Mouse (Mus musculus): ENCODE results near the gene Olfr95.
A peak's percentile ranks its signal among the peaks of the same experiment; 100 is the strongest.
"Not testable (repeated sequence)": the region's sequence is repeated elsewhere in the genome, so short reads cannot be mapped to it uniquely, and the experiment has no call there.

Olfr95 gene

GRCm38 (mm10) chr17:37213018-37213417 lies at the start of gene Olfr95:
TSS of gene Olfr95 (minus strand) at chr17:37213118.
- no peak for DNase-seq (ENCODE audit: low spot score)

GRCm38 (mm10) chr17:37250544-37250943 lies 37.6 kb upstream of the Olfr95 start:
- DNase-seq (ENCODE audit: low spot score): no peak

DNA sequence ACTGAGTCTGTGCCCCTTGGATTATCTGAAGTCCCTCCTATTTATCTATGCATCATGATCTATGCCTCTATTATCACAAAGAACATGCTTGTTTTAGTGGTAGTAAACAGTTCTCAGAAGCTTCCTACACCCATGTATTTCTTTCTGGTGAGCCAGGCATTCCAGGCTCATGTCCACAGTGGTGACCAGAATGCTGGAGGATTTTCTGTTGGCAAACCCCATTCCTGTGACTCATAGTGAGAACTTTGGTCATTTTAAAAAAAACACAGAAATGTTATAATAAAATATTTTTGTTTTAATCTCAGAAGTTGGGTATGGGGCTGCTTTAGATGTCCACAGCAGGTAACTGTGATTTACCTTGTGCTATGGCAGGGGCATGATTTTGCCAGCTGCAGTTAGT lies 36.5 kb upstream of the Olfr95 start:
- DNase-seq (ENCODE audit: low spot score): no peak

- DNase-seq (ENCODE audit: low spot score): no peak
These were observed 33.8 kb upstream of the Olfr95 start for GRCm38 (mm10) chr17:37246715-37247114.

GRCm38 (mm10) chr17:37242198-37242597 lies 29.3 kb upstream of the Olfr95 start:
- DNase-seq (ENCODE audit: low spot score): no peak

DNA sequence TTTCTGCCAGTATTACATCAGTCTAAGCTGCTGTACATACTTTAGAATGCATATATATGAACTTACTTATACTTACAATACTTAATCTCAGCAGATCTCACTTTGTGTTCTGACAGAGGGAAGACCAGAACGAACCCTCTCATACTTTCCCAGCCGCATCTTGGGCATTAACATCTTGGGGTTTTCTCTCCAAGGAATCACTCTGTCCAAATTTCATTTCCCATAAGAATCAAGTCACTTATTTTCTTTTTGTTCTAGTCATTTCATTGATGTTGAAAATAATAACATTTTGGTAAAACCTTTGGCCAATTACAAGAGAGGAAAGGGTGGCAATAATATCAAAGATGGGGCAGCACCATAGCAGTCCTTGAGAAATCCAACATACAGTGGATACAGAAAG lies 24.3 kb upstream of the Olfr95 start, which contains the start of gene Olfr97:
Gene Olfr97 (minus strand): TSS at position 101 of the 400 bp plus-strand sequence.
- DNase-seq (ENCODE audit: low spot score): not testable (repeated sequence)

GRCm38 (mm10) chr17:37221879-37222278 lies 9.0 kb upstream of the Olfr95 start:
- no peak for DNase-seq (ENCODE audit: low spot score)

DNA sequence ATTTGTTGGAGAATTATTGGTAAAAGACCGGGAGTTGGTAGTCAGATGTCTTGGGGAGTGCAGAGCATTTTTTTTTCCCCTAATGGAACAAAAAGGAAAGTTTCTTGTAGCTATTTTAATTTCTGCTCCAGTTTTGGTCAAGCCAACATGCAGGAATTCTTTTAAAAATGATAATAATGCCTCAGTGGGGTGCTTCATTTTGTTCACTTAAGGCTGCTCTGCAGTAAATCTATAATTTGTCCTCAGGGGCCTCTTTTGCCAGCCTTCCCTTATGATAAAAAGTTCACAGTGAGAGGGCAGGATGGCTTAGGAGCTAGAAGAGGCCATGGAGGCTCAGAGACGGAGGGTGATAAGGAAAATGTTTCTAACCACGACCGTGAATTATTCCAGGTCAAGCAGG lies 6.9 kb upstream of the Olfr95 start, which contains the start of gene Olfr96:
Gene Olfr96 (plus strand): TSS at position 301 of the 400 bp plus-strand sequence.
- DNase-seq (ENCODE audit: low spot score): no peak

DNA sequence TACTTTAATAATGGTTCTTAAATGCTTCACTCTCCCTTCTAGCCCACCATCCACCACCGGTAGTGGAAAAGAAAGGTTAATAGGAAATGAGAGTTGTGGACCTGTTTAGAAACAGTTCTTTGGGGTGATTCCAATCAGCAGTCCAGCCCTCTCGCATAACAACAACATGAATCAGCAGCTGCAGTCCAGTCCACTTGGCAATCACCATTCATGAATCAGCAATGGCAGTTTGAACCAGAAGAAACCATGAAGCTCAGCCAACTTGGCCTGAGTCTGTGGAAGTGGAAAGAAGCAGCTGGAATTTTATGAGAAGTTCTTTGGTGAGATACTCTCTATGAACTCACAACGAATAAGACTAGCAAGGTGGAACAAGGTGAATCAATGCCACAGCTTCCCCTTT lies 5.6 kb upstream of the Olfr95 start:
- DNase-seq (ENCODE audit: low spot score): no peak

DNA sequence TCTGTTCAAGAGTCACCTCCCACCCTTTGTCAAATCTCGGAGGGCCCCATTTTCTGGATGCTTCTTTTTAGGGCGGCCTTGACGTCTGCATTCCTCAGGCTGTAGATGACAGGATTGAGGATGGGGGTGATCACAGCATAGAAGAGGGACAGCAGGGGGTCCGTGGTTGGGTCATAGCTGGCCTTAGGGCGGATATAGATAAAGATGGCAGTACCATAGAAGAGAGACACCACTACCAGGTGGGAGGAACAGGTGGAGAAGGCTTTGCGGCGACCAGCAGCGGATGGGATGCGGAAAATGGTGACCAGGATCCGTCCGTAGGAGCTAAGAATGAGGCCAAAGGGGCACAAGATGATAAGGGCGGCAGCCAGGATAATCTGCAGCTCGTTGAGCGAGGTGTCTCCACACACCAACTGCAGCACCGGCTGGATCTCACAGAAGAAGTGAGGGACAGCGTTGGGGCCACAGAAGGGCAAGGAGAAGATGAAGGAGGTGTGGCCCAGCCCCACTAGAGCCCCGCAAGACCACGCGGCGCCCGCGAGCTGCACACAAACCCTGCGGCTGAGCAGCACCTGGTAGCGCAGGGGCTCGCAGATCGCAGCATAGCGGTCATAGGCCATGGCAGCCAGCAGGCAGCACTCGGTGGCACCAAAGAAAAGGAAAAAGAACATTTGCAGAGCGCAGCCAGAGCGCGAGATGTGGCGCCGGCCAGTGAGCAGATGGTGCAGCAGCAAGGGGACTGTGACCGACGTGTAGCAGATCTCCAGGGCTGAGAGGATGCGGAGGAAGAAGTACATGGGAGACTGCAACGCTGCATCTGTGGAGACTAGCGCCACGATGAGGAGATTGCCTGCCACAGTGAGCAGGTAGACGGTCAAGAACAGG lies 1.8 kb downstream of the Olfr95 start:
- DNase-seq (ENCODE audit: low spot score): no peak

DNA sequence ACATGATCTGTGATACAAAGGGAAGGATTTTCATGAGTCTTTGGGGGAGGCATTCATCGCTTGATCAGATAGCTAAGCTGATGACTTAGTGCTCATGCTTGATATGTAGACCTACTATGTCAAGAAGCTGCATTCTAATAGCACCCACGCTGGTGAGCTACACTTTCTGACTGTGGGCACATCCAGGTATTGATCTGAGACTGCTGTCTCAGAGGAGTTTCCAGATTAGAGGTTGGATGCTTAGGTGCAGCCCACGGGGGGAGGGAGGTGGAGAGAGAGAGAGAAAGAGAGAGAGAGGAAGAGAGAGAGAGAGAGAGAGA lies 9.0 kb downstream of the Olfr95 start:
- DNase-seq (ENCODE audit: low spot score): no peak

DNA sequence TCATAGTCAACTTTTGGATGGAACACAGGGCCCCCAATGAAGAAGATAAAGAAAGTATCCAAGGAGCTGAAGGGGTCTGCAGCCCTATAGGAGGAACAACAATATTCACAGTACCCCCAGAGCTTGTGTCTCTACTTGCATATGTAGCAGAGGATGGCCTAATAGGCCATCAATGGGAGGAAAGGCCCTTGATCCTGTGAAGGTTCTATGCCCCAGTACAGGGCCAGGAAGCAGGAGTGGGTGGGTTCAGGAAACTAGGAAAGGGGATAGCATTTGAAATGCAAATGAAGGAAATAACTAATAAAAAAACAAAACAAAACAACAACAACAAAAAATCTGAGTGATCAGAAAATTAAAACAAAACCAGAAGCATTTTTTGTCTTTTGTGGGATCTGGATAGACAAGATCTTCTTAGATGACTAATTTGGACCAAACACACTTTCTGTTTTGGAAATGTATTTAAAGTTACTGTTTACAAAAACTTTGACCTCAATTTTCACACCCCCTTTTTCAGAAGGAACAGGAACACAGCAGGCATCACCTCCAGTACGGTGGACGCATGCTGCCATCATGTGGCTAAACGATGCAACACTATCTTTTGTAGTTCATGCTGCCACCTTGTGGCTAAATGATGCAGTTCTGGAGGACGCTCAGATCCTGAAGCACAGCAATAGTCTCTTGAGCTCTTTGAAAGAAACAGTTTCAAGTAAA lies 9.6 kb downstream of the Olfr95 start:
- DNase-seq (ENCODE audit: low spot score): peak; percentile 45

DNA sequence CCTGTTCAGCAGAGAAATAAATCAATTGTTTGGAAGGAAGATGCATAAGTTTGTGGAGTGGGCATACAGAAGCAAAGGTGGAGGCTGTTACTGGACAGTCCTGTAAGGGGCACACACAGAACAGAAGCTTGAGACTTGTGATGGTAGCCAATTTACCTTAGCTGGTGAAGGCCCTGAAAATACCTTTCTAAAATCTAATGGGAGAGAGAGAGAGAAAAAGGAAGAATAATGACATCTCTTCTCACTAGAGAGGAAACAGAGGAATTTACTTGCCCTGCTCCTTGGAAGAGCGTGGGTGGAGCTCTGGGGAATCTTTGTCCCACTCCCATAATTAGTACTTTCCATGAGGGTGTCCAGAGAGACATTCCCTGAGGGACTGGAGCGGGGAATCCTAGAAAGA lies 12.0 kb downstream of the Olfr95 start, which contains the start of gene Olfr94:
Gene Olfr94 (minus strand): TSS at position 101 of the 400 bp plus-strand sequence.
- DNase-seq (ENCODE audit: low spot score): no peak

- no peak for DNase-seq (ENCODE audit: low spot score)
These were observed 15.8 kb downstream of the Olfr95 start for GRCm38 (mm10) chr17:37196845-37197724.

GRCm38 (mm10) chr17:37194782-37195181 lies 18.1 kb downstream of the Olfr95 start:
- DNase-seq (ENCODE audit: low spot score): no peak

- no peak for DNase-seq (ENCODE audit: low spot score)
These were observed 19.3 kb downstream of the Olfr95 start, which contains the start of gene Ubd for GRCm38 (mm10) chr17:37193656-37194055. TSS of gene Ubd (plus strand) at chr17:37193892.

GRCm38 (mm10) chr17:37193032-37193431 lies 19.9 kb downstream of the Olfr95 start:
- no peak for DNase-seq (ENCODE audit: low spot score)

DNA sequence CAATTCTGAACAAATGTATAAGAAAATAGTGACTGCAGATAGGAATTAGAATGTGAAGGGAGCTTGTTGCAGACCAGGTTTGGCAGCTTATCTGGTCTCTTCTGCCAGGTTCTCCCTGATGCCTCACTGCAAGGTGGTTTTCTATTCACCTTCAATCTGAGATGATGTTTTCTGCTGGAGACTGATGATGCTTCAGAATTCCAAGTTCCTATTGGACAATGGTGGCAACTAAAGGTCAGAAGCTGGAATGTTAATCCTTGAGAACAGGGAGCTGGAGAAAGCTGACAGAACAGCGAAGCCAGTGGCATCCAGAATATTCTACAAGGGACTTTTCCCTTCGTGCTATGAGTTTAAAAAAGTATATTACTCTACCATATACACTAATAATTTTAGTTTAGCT lies 22.2 kb downstream of the Olfr95 start:
- no peak for DNase-seq (ENCODE audit: low spot score)

GRCm38 (mm10) chr17:37185474-37185873 lies 27.4 kb downstream of the Olfr95 start:
- DNase-seq (ENCODE audit: low spot score): no peak

DNA sequence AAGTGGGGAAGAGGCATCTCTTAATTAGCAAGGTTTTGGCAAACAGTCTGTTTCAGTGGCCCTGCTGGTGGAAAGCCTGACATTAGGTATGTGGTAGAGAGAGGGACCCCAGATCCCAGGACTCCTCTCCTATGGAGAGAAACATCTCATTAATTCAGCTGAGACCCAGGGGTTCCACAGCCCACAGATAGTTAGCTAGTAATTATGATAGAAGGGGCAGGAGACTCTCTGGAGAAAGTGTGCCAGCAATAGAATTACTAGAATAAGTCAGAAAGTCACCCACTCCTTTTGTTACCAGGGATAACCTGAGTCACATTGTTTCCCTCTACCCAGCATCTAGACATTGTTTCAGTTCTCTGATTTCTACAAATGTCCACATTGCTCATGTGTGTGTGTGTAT lies 51.5 kb downstream of the Olfr95 start, which contains the start of gene Olfr93:
Gene Olfr93 (minus strand): TSS at position 101 of the 400 bp plus-strand sequence.
- DNase-seq (ENCODE audit: low spot score): no peak
